Mouse (Mus musculus): ENCODE measurements around the gene Slc6a11. TPM values are rescaled to one million over a fixed set of nuclear protein-coding genes. Genes with fewer than 3 reads are reported as not detected.

Slc6a11 gene
- polyA plus RNA-seq, 1 experiment = 0.30 TPM

- TF ChIP-seq CTCF (IDR thresholded peaks at IDR 0.05; ENCODE audit: extremely low read depth, insufficient read length, insufficient replicate concordance, low read depth, low read length) = no peak
- no peaks in the 10 kb centered on the region for H3K36me3 ChIP-seq (ENCODE audit: control insufficient read depth, insufficient read depth, low read length)
Observed at GRCm38 (mm10) chr6:114119507-114119906, 11.5 kb upstream of the Slc6a11 start.

GRCm38 (mm10) chr6:114125530-114125929 lies 5.5 kb upstream of the Slc6a11 start:
- Histone ChIP-seq H3K27ac (ENCODE audit: insufficient read depth, low read depth, low read length) (no peak overlapping the region), H3K27me3 (ENCODE audit: control insufficient read depth, insufficient read depth, low read length) (no peaks in the 10 kb centered on the region), H3K36me3 (ENCODE audit: control insufficient read depth, insufficient read depth, low read length) (no peaks in the 10 kb centered on the region), H3K4me1 (ENCODE audit: control insufficient read depth, insufficient read depth, insufficient read length, low read length) (no peaks in the 10 kb centered on the region), H3K4me3 (ENCODE audit: low read depth, low read length) (no peak overlapping the region)
- TF ChIP-seq POLR2A (IDR thresholded peaks at IDR 0.05; ENCODE audit: low read depth, low read length) (no peak), CTCF (IDR thresholded peaks at IDR 0.05; ENCODE audit: extremely low read depth, insufficient read length, insufficient replicate concordance, low read depth, low read length) (no peak)
- WGBS = 52% methylated on average over 5 of the region's 5 CpGs

More at GRCm38 (mm10) chr6:114119507-114119906, 11.5 kb upstream of the Slc6a11 start:
- Histone ChIP-seq H3K4me1 (ENCODE audit: control insufficient read depth, insufficient read depth, insufficient read length, low read length) (no peaks in the 10 kb centered on the region), H3K27ac (ENCODE audit: insufficient read depth, low read depth, low read length) (no peak overlapping the region), H3K4me3 (ENCODE audit: low read depth, low read length) (no peak overlapping the region), H3K27me3 (ENCODE audit: control insufficient read depth, insufficient read depth, low read length) (no peaks in the 10 kb centered on the region)
- 70% methylated on average over 5 of the region's 5 CpGs for WGBS

GRCm38 (mm10) chr6:114132472-114132871 lies 1.4 kb downstream of the Slc6a11 start:
- no peaks in the 10 kb centered on the region for H3K4me1 ChIP-seq (ENCODE audit: control insufficient read depth, insufficient read depth, insufficient read length, low read length)
- 87% methylated on average over 3 of the region's 3 CpGs for WGBS
- H3K4me3 ChIP-seq (ENCODE audit: low read depth, low read length) = no peak overlapping the region
- H3K36me3 ChIP-seq (ENCODE audit: control insufficient read depth, insufficient read depth, low read length) = no peaks in the 10 kb centered on the region
- TF ChIP-seq CTCF (IDR thresholded peaks at IDR 0.05; ENCODE audit: extremely low read depth, insufficient read length, insufficient replicate concordance, low read depth, low read length) (no peak), POLR2A (IDR thresholded peaks at IDR 0.05; ENCODE audit: low read depth, low read length) (no peak)
- H3K27ac ChIP-seq (ENCODE audit: insufficient read depth, low read depth, low read length) = no peak overlapping the region
- peaks cover 11% of the 10 kb centered on the region for H3K27me3 ChIP-seq (ENCODE audit: control insufficient read depth, insufficient read depth, low read length)

GRCm38 (mm10) chr6:114132916-114133315 lies 1.9 kb downstream of the Slc6a11 start:
- no peaks in the 10 kb centered on the region for H3K4me1 ChIP-seq (ENCODE audit: control insufficient read depth, insufficient read depth, insufficient read length, low read length)
- TF ChIP-seq CTCF (IDR thresholded peaks at IDR 0.05; ENCODE audit: extremely low read depth, insufficient read length, insufficient replicate concordance, low read depth, low read length) (no peak), POLR2A (IDR thresholded peaks at IDR 0.05; ENCODE audit: low read depth, low read length) (no peak)
- no peak overlapping the region for H3K27ac ChIP-seq (ENCODE audit: insufficient read depth, low read depth, low read length)
- H3K27me3 ChIP-seq (ENCODE audit: control insufficient read depth, insufficient read depth, low read length) = peaks cover 11% of the 10 kb centered on the region
- 75% methylated on average over 8 of the region's 8 CpGs for WGBS
- no peaks in the 10 kb centered on the region for H3K36me3 ChIP-seq (ENCODE audit: control insufficient read depth, insufficient read depth, low read length)
- H3K4me3 ChIP-seq (ENCODE audit: low read depth, low read length) = no peak overlapping the region

- WGBS = 80% methylated on average over 8 of the region's 8 CpGs
- H3K4me3 ChIP-seq (ENCODE audit: low read depth, low read length) = no peak overlapping the region
- no peaks in the 10 kb centered on the region for H3K4me1 ChIP-seq (ENCODE audit: control insufficient read depth, insufficient read depth, insufficient read length, low read length)
- H3K27me3 ChIP-seq (ENCODE audit: control insufficient read depth, insufficient read depth, low read length) = no peaks in the 10 kb centered on the region
- H3K27ac ChIP-seq (ENCODE audit: insufficient read depth, low read depth, low read length) = no peak overlapping the region
- TF ChIP-seq CTCF (IDR thresholded peaks at IDR 0.05; ENCODE audit: extremely low read depth, insufficient read length, insufficient replicate concordance, low read depth, low read length) = no peak
- TF ChIP-seq POLR2A (IDR thresholded peaks at IDR 0.05; ENCODE audit: low read depth, low read length) = no peak
- H3K36me3 ChIP-seq (ENCODE audit: control insufficient read depth, insufficient read depth, low read length) = no peaks in the 10 kb centered on the region
Observed at GRCm38 (mm10) chr6:114138970-114139369, 7.9 kb downstream of the Slc6a11 start.

GRCm38 (mm10) chr6:114141481-114141880 lies 10.4 kb downstream of the Slc6a11 start:
- no peaks in the 10 kb centered on the region for H3K36me3 ChIP-seq (ENCODE audit: control insufficient read depth, insufficient read depth, low read length)
- H3K27me3 ChIP-seq (ENCODE audit: control insufficient read depth, insufficient read depth, low read length) = no peaks in the 10 kb centered on the region
- WGBS = 48% methylated on average over 3 of the region's 3 CpGs
- no peak for TF ChIP-seq POLR2A (IDR thresholded peaks at IDR 0.05; ENCODE audit: low read depth, low read length)
- no peak for TF ChIP-seq CTCF (IDR thresholded peaks at IDR 0.05; ENCODE audit: extremely low read depth, insufficient read length, insufficient replicate concordance, low read depth, low read length)
- H3K27ac ChIP-seq (ENCODE audit: insufficient read depth, low read depth, low read length) = no peak overlapping the region
- no peaks in the 10 kb centered on the region for H3K4me1 ChIP-seq (ENCODE audit: control insufficient read depth, insufficient read depth, insufficient read length, low read length)
- H3K4me3 ChIP-seq (ENCODE audit: low read depth, low read length) = no peak overlapping the region

GRCm38 (mm10) chr6:114142480-114142879 lies 11.4 kb downstream of the Slc6a11 start:
- H3K27ac ChIP-seq (ENCODE audit: insufficient read depth, low read depth, low read length) = no peak overlapping the region
- 83% methylated on average over 11 of the region's 11 CpGs for WGBS

GRCm38 (mm10) chr6:114143544-114143943 lies 12.5 kb downstream of the Slc6a11 start:
- Histone ChIP-seq H3K27me3 (ENCODE audit: control insufficient read depth, insufficient read depth, low read length) (no peaks in the 10 kb centered on the region), H3K4me3 (ENCODE audit: low read depth, low read length) (no peak overlapping the region), H3K27ac (ENCODE audit: insufficient read depth, low read depth, low read length) (no peak overlapping the region), H3K4me1 (ENCODE audit: control insufficient read depth, insufficient read depth, insufficient read length, low read length) (no peaks in the 10 kb centered on the region), H3K36me3 (ENCODE audit: control insufficient read depth, insufficient read depth, low read length) (no peaks in the 10 kb centered on the region)
- WGBS = 23% methylated on average over 2 of the region's 2 CpGs
- TF ChIP-seq POLR2A (IDR thresholded peaks at IDR 0.05; ENCODE audit: low read depth, low read length) = no peak
- TF ChIP-seq CTCF (IDR thresholded peaks at IDR 0.05; ENCODE audit: extremely low read depth, insufficient read length, insufficient replicate concordance, low read depth, low read length) = no peak

More at GRCm38 (mm10) chr6:114142480-114142879, 11.4 kb downstream of the Slc6a11 start:
- TF ChIP-seq CTCF (IDR thresholded peaks at IDR 0.05; ENCODE audit: extremely low read depth, insufficient read length, insufficient replicate concordance, low read depth, low read length) (no peak), POLR2A (IDR thresholded peaks at IDR 0.05; ENCODE audit: low read depth, low read length) (no peak)
- H3K4me1 ChIP-seq (ENCODE audit: control insufficient read depth, insufficient read depth, insufficient read length, low read length) = no peaks in the 10 kb centered on the region
- no peak overlapping the region for H3K4me3 ChIP-seq (ENCODE audit: low read depth, low read length)
- H3K27me3 ChIP-seq (ENCODE audit: control insufficient read depth, insufficient read depth, low read length) = no peaks in the 10 kb centered on the region
- H3K36me3 ChIP-seq (ENCODE audit: control insufficient read depth, insufficient read depth, low read length) = no peaks in the 10 kb centered on the region

Data from small intestine, adult 2 months (tissue).